Comparison of ENCODE assay signal across 8 mouse cellular contexts in genomic region chr1:132322711-132323542, GRCm38 (mm10). TPM values are rescaled to one million over a fixed set of nuclear protein-coding genes. Genes with fewer than 3 reads are reported as not detected.
DNase-seq lines count a peak whose midpoint lies in the region; ATAC-seq and TF ChIP-seq lines count a peak whose summit lies in the region.

No protein-coding gene starts in this region.

- H3K4me1 ChIP-seq in embryonic facial prominence, embryonic 11.5 days (ENCODE audit: control insufficient read depth, insufficient read depth, low read length), result no peaks in the 10 kb centered on the region
- peaks cover 29% of the 10 kb centered on the region for H3K4me1 ChIP-seq in intestine, postnatal 0 days (replicated peaks; ENCODE audit: control insufficient read depth, insufficient read depth, low read length)
- peaks cover 100% of the 10 kb centered on the region for H3K4me1 ChIP-seq in midbrain, embryonic 10.5 days

- no peaks in the 10 kb centered on the region for H3K9me3 ChIP-seq in embryonic facial prominence, embryonic 11.5 days (replicated peaks; ENCODE audit: control insufficient read depth, low read length)
- H3K9me3 ChIP-seq in intestine, postnatal 0 days (ENCODE audit: control insufficient read depth), result no peaks in the 10 kb centered on the region
- H3K9me3 ChIP-seq in midbrain, embryonic 10.5 days (replicated peaks), result no peaks in the 10 kb centered on the region

- no peak overlapping the region for H3K9ac ChIP-seq in embryonic facial prominence, embryonic 11.5 days (replicated peaks; ENCODE audit: low read length)
- H3K9ac ChIP-seq in intestine, postnatal 0 days (ENCODE audit: low read depth, low read length), result 0 out of 2 replicates have a peak overlapping the region, but pooled peaks have one; percentile 17

- 19% methylated on average over 13 of the region's 13 CpGs for WGBS in embryonic facial prominence, embryonic 11.5 days
- 53% methylated on average over 13 of the region's 13 CpGs for whole genome bisulfite sequencing in intestine, postnatal 0 days
- 8% methylated on average over 13 of the region's 13 CpGs for WGBS in midbrain, embryonic 10.5 days

- DNase-seq in frontal cortex, postnatal 36 days (ENCODE audit: low spot score in 2 of 2), result no peak
- peak; percentile 75 for DNase-seq in embryonic facial prominence, embryonic 11.5 days (ENCODE audit: low spot score)
- DNase-seq in midbrain, embryonic 10.5 days (ENCODE audit: low spot score), result peak; percentile 99
- DNase-seq in T-cell, adult 2 months (ENCODE audit: low spot score), result no peak
- DNase-seq in right cerebral cortex, adult 2 months (ENCODE audit: low spot score in 2 of 2), result no peak
- no peak for DNase-seq in urinary bladder, postnatal 14 days (ENCODE audit: low spot score)

- peak overlapping the region; percentile 56 for H3K27ac ChIP-seq in embryonic facial prominence, embryonic 11.5 days (replicated peaks; ENCODE audit: low read depth, low read length)
- peak overlapping the region; percentile 41; the same call in 1 of the 2 replicates for H3K27ac ChIP-seq in intestine, postnatal 0 days (ENCODE audit: low read depth, low read length)
- H3K27ac ChIP-seq in midbrain, embryonic 10.5 days (replicated peaks), result peak overlapping the region; percentile 95

- TF ChIP-seq CTCF in intestine, postnatal 0 days (IDR thresholded peaks at IDR 0.05; ENCODE audit: low read depth), result peak; percentile 18; the same call in 1 of the 2 replicates

- no peaks in the 10 kb centered on the region for H3K36me3 ChIP-seq in embryonic facial prominence, embryonic 11.5 days (replicated peaks; ENCODE audit: control insufficient read depth, insufficient read depth, low read depth, low read length)
- peaks cover 26% of the 10 kb centered on the region for H3K36me3 ChIP-seq in intestine, postnatal 0 days (ENCODE audit: control insufficient read depth, insufficient read depth)
- peaks cover 81% of the 10 kb centered on the region for H3K36me3 ChIP-seq in midbrain, embryonic 10.5 days

- no peaks in the 10 kb centered on the region for H3K27me3 ChIP-seq in embryonic facial prominence, embryonic 11.5 days (ENCODE audit: control insufficient read depth, insufficient read depth, low read length)
- H3K27me3 ChIP-seq in intestine, postnatal 0 days (replicated peaks; ENCODE audit: control insufficient read depth, insufficient read depth, low read length), result no peaks in the 10 kb centered on the region
- no peaks in the 10 kb centered on the region for H3K27me3 ChIP-seq in midbrain, embryonic 10.5 days (ENCODE audit: low read depth, poor library complexity, severe bottlenecking)

- no peak overlapping the region for H3K4me2 ChIP-seq in embryonic facial prominence, embryonic 11.5 days (ENCODE audit: low read depth, low read length)
- no peak overlapping the region for H3K4me2 ChIP-seq in intestine, postnatal 0 days (replicated peaks; ENCODE audit: low read depth)

- ATAC-seq in frontal cortex, adult (ENCODE audit: low TSS enrichment), result peak; percentile 20; the same call in 1 of the 2 replicates
- peak; percentile 93 for ATAC-seq in embryonic facial prominence, embryonic 11.5 days (replicated peaks; ENCODE audit: insufficient number of reproducible peaks, low FRiP score, low TSS enrichment, low read depth)
- no peak for ATAC-seq in intestine, postnatal 0 days

- H3K4me3 ChIP-seq in embryonic facial prominence, embryonic 11.5 days (ENCODE audit: low read depth, low read length), result no peak overlapping the region
- H3K4me3 ChIP-seq in intestine, postnatal 0 days (ENCODE audit: low read depth, low read length), result no peak overlapping the region
- H3K4me3 ChIP-seq in midbrain, embryonic 10.5 days, result peak overlapping the region; percentile 88

RNA-seq across cellular contexts. Expression of gene Nuak2, which starts 7.0 kb away (rescaled TPM):
- 9.1 and 10.8 TPM in 2 replicates for polyA plus RNA-seq in embryonic facial prominence, embryonic 11.5 days (2014; fragmentation: Nextera tagmentation; extraction: Ambion mirVana)
- polyA plus RNA-seq in intestine, postnatal 0 days (2015; fragmentation: Nextera tagmentation; extraction: Ambion mirVana), result 20.0 and 20.6 TPM in 2 replicates
- 87.1 and 101 TPM in 2 replicates for polyA plus RNA-seq in midbrain, embryonic 10.5 days (2016; fragmentation: Nextera tagmentation; extraction: Ambion mirVana)

RNA-seq across cellular contexts. Expression of gene Klhdc8a, which starts 24.5 kb away (rescaled TPM):
- polyA plus RNA-seq in embryonic facial prominence, embryonic 11.5 days (2014; fragmentation: Nextera tagmentation; extraction: Ambion mirVana), result 0.66 and 0.68 TPM in 2 replicates
- 0.46 and 0.51 TPM in 2 replicates for polyA plus RNA-seq in intestine, postnatal 0 days (2015; fragmentation: Nextera tagmentation; extraction: Ambion mirVana)
- 1.4 and 2.8 TPM in 2 replicates for polyA plus RNA-seq in midbrain, embryonic 10.5 days (2016; fragmentation: Nextera tagmentation; extraction: Ambion mirVana)

Comparison
In these comparisons a context has a peak if more than half of its experiments do, and no peak if none do; other contexts are left out.
1. DNase-seq: peak in embryonic facial prominence, embryonic 11.5 days (single experiment) and midbrain, embryonic 10.5 days (single experiment); none in frontal cortex, postnatal 36 days (0 of 2), T-cell, adult 2 months (single experiment), right cerebral cortex, adult 2 months (0 of 2) and urinary bladder, postnatal 14 days (single experiment).
2. H3K27ac ChIP-seq: peak in every context shown above with its lines; median percentile 95 in midbrain, embryonic 10.5 days; 56 in embryonic facial prominence, embryonic 11.5 days; 41 in intestine, postnatal 0 days.